Comparison of ENCODE assay signal across 8 mouse cellular contexts in genomic region chr5:23711671-23712129, GRCm38 (mm10). TPM values are rescaled to one million over a fixed set of nuclear protein-coding genes. Genes with fewer than 3 reads are reported as not detected.
DNase-seq lines count a peak whose midpoint lies in the region; ATAC-seq and TF ChIP-seq lines count a peak whose summit lies in the region.
"Not testable (repeated sequence)": the region's sequence is repeated elsewhere in the genome, so short reads cannot be mapped to it uniquely, and the experiment has no call there.

No protein-coding gene starts in this region.

- not testable (repeated sequence) for H3K27ac ChIP-seq in cerebellum, adult 2 months (ENCODE audit: insufficient read depth, low read length); forebrain, embryonic 16.5 days (ENCODE audit: low read length); hindbrain, embryonic 12.5 days
- H3K27ac ChIP-seq in liver, embryonic 11.5 days (ENCODE audit: low read depth, low read length), result peak overlapping the region; percentile 73; the same call in 1 of the 2 replicates
- 0 out of 2 replicates have a peak overlapping the region, but pooled peaks have one; percentile 47 for H3K27ac ChIP-seq in midbrain, embryonic 13.5 days

- peak overlapping the region; percentile 87 for H3K4me2 ChIP-seq in forebrain, embryonic 16.5 days (ENCODE audit: low read length)
- peak overlapping the region; percentile 58 for H3K4me2 ChIP-seq in hindbrain, embryonic 12.5 days (replicated peaks)
- peak overlapping the region; percentile 68 for H3K4me2 ChIP-seq in liver, embryonic 11.5 days
- peak overlapping the region; percentile 77 for H3K4me2 ChIP-seq in midbrain, embryonic 13.5 days (replicated peaks)

- WGBS in cerebellum, adult 2 months, result 20% methylated on average over 6 of the region's 6 CpGs
- 44% methylated on average over 6 of the region's 6 CpGs for WGBS in forebrain, embryonic 16.5 days
- 55% methylated on average over 6 of the region's 6 CpGs for WGBS in hindbrain, embryonic 12.5 days
- 62% methylated on average over 6 of the region's 6 CpGs for WGBS in liver, embryonic 11.5 days
- WGBS in midbrain, embryonic 13.5 days, result 63% methylated on average over 6 of the region's 6 CpGs

- not testable (repeated sequence) for TF ChIP-seq CTCF in cerebellum, adult 2 months (IDR thresholded peaks at IDR 0.05; ENCODE audit: borderline replicate concordance, insufficient read depth, low read depth, low read length)

- H3K9me3 ChIP-seq in forebrain, embryonic 16.5 days (ENCODE audit: control insufficient read depth, low read length), result not testable (repeated sequence)
- peaks cover 20% of the 10 kb centered on the region for H3K9me3 ChIP-seq in hindbrain, embryonic 12.5 days (replicated peaks)
- peaks cover 42% of the 10 kb centered on the region for H3K9me3 ChIP-seq in liver, embryonic 11.5 days (ENCODE audit: control insufficient read depth, low read length)
- H3K9me3 ChIP-seq in midbrain, embryonic 13.5 days, result peaks cover 17% of the 10 kb centered on the region

- ATAC-seq in forebrain, embryonic 16.5 days, result peak; percentile 11
- ATAC-seq in hindbrain, embryonic 12.5 days (ENCODE audit: low FRiP score), result peak; percentile 10; the same call in 1 of the 2 replicates
- not testable (repeated sequence) for ATAC-seq in liver, embryonic 11.5 days (replicated peaks; ENCODE audit: low FRiP score)
- ATAC-seq in midbrain, embryonic 13.5 days, result peak; percentile 9; the same call in 1 of the 2 replicates

- DNase-seq in ES-CJ7 (ENCODE audit: low read depth, low spot score), result peak; percentile 58
- peak; percentile 27 to 47 for DNase-seq in cerebellum, adult 2 months
- peak; percentile 4 to 22 for DNase-seq in kidney, postnatal 4 days
- not testable (repeated sequence) for DNase-seq in liver, embryonic 11.5 days (ENCODE audit: low spot score)
- peak; percentile 18 for DNase-seq in splenic B cell, adult 2 months (ENCODE audit: low read depth, low spot score)

- H3K4me3 ChIP-seq in cerebellum, adult 2 months (replicated peaks; ENCODE audit: insufficient read depth, low read depth, low read length), result peak overlapping the region; percentile 58
- H3K4me3 ChIP-seq in forebrain, embryonic 16.5 days (replicated peaks; ENCODE audit: low read length), result peak overlapping the region; percentile 76
- peak overlapping the region; percentile 74 for H3K4me3 ChIP-seq in hindbrain, embryonic 12.5 days
- H3K4me3 ChIP-seq in liver, embryonic 11.5 days (ENCODE audit: low read depth, low read length), result peak overlapping the region; percentile 77
- H3K4me3 ChIP-seq in midbrain, embryonic 13.5 days (replicated peaks), result peak overlapping the region; percentile 76

- H3K4me1 ChIP-seq in cerebellum, adult 2 months (ENCODE audit: control insufficient read depth, insufficient read depth, low read length); forebrain, embryonic 16.5 days (replicated peaks; ENCODE audit: control insufficient read depth, insufficient read depth, low read length); hindbrain, embryonic 12.5 days; liver, embryonic 11.5 days (replicated peaks; ENCODE audit: control insufficient read depth, insufficient read depth, low read length); midbrain, embryonic 13.5 days (replicated peaks): not testable (repeated sequence)

- not testable (repeated sequence) for H3K27me3 ChIP-seq in cerebellum, adult 2 months (ENCODE audit: control insufficient read depth, insufficient read depth, low read length); forebrain, embryonic 16.5 days (replicated peaks; ENCODE audit: control insufficient read depth, insufficient read depth, low read length); hindbrain, embryonic 12.5 days; liver, embryonic 11.5 days (replicated peaks; ENCODE audit: control insufficient read depth, insufficient read depth, low read length); midbrain, embryonic 13.5 days; splenic B cell, adult 2 months (ENCODE audit: control insufficient read depth, insufficient read depth, low read length, poor library complexity, severe bottlenecking)

- H3K36me3 ChIP-seq in forebrain, embryonic 16.5 days (ENCODE audit: control insufficient read depth, insufficient read depth); splenic B cell, adult 2 months (ENCODE audit: control insufficient read depth, insufficient read depth, low read length, poor library complexity, severe bottlenecking): not testable (repeated sequence)
- peaks cover 37% of the 10 kb centered on the region for H3K36me3 ChIP-seq in hindbrain, embryonic 12.5 days
- H3K36me3 ChIP-seq in liver, embryonic 11.5 days (ENCODE audit: control insufficient read depth, insufficient read depth, low read length), result peaks cover 43% of the 10 kb centered on the region
- H3K36me3 ChIP-seq in midbrain, embryonic 13.5 days, result peaks cover 32% of the 10 kb centered on the region

- TF ChIP-seq POLR2A in cerebellum, adult 2 months (IDR thresholded peaks at IDR 0.05; ENCODE audit: borderline replicate concordance, insufficient read depth, low read length), result not testable (repeated sequence)

- peak overlapping the region; percentile 79 for H3K9ac ChIP-seq in forebrain, embryonic 16.5 days (replicated peaks; ENCODE audit: low read depth, low read length)
- peak overlapping the region; percentile 67 for H3K9ac ChIP-seq in hindbrain, embryonic 12.5 days
- H3K9ac ChIP-seq in liver, embryonic 11.5 days (ENCODE audit: low read depth, low read length), result peak overlapping the region; percentile 82
- H3K9ac ChIP-seq in midbrain, embryonic 13.5 days (replicated peaks), result peak overlapping the region; percentile 75

RNA-seq across cellular contexts. Expression of gene Srpk2, which starts 27.3 kb away (rescaled TPM):
- polyA plus RNA-seq in cerebellum, adult 2 months (2012; rRNA removed), result 71.3 and 72.3 TPM in 2 replicates
- 101 and 102 TPM in 2 replicates for polyA plus RNA-seq in forebrain, embryonic 16.5 days (2015; fragmentation: Nextera tagmentation; extraction: Ambion mirVana)
- 71.8 and 73.4 TPM in 2 replicates for polyA plus RNA-seq in hindbrain, embryonic 12.5 days (2016; fragmentation: Nextera tagmentation; extraction: Ambion mirVana)
- 20.7 and 20.8 TPM in 2 replicates for polyA plus RNA-seq in liver, embryonic 11.5 days (2014; fragmentation: Nextera tagmentation; extraction: Ambion mirVana)
- 96.6 and 101 TPM in 2 replicates for polyA plus RNA-seq in midbrain, embryonic 13.5 days (2015; fragmentation: Nextera tagmentation; extraction: Ambion mirVana)
